Mouse (Mus musculus) retina, postnatal 1 day (tissue): ENCODE measurements around the gene Dnajb6.

ENCODE experiments used
- DNase-seq: peaks from one replicate; pipeline ENCODE4 v3.0.0-alpha.2; 2012

The Dnajb6 gene

DNA sequence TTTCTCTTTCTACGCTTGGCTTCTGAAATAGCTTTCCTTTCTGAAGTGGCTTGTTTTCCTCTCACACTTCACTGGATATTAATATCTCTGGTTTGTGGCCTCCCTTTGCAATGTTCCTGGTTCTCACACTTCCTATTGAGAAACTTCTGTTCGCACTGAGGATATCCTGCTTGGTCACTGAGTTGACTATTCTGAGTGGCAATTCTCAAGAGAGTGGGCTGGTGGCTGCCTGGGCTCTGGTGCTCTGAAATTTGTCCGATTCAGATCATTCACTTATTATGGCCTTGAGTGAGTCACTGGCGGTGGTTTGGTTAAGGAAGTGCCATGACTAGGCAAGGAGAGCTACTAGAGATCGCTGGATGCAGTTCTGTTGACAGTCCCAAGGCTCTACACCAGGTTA lies 118.9 kb downstream of the Dnajb6 start:
- DNase-seq: no peak

- no peak for DNase-seq
These were observed 119.5 kb downstream of the Dnajb6 start for GRCm38 (mm10) chr5:29854971-29855370.

DNA sequence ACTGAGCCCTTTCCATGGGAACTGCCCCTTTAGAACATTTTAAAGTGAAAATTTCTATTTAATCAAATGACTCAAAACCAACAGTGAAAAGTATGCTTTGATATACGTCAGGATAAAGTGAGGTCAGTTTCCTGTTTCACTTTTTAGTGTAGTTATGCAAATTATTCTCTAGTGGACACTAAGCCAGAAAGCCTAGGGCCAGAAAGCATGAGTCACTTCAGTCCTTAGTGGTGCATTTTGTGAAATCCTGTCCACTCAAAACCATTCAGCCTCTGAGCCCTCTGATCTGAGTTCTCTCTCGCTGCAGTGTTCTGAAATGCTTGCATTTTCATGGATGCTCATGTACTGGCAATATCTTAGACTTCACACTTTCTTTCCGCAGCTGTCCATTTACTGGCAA lies 126.0 kb downstream of the Dnajb6 start:
- DNase-seq: no peak

DNA sequence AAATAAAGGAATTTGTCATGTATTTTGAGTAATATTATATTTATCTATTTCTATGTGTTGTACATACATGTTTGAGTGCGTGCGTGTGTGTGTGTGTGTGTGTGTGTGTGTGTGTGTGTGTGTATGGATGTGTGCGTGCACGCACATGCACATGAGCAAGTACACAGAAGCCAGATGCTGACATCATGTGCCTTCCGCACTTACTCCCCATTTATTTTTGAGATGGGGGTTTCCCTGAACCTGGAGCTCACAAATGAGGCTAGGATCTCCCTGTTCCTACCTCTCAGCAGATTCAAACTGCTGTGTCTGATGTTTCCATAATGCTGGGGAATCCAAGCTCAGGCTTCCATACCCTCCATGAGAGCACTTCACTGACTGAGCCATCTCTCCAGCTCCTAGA lies 126.9 kb downstream of the Dnajb6 start:
- no peak for DNase-seq

DNA sequence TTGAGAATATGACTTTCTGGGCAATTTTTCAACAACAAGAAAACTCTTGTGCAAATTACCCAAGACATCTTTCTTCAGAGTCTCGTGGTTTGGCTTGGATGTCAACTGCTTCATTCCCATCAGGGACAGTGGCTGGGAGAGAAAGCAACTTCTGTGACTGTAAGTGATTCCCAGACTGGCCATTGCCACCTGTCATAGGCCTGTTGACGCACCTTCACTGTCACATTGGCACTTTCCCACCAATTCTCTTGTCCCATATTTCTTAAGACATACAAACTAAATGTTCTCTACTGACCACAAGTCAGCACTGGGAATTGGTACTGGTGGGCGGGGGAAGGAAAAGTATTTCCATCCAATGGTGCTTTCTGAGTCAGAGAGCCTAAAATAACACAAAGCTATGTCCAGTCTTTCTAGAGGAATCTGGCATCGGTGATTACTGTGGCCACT lies 128.8 kb downstream of the Dnajb6 start:
- no peak for DNase-seq

GRCm38 (mm10) chr5:29864994-29865393 lies 129.5 kb downstream of the Dnajb6 start:
- DNase-seq: no peak
